Mouse (Mus musculus): ENCODE measurements around the gene Sema3f.

Sema3f gene

DNA sequence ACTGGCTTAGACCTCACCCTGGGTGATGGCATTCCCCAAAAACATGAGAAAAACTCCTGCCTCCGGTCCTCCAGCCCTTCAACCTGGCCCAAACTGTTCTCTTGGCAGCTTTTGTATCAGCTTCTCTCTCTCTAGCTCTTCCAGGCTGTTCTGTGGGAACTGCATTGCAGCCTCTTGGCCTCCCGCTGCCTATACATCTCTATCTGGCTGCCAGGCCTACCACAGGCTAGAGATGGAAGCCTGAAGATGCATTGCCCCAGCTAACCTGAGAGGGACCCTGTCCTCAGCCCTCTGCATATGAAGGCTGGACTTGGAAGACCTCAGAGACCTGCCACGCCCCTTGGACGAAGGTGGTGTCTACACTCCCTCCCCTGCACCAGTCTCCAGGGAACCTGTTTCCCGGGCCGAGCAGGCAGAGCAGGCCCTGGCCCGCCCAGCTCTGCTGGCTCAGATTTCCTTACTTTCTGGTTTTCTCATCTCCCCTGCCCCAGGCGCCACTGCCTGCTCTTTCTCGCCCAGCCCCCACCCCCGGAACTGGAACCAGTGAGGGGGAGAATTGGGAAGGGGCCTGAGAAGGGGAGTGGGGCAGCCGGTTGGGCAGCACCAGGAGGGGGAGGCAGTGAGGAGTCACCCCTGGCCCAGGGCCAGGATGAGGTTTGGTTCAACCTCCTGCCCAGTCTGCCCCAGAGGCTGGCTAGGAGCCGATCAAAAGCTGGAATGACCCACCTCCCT is 4.1 kb upstream of the Sema3f start:
- peak; percentile 80 for DNase-seq

DNA sequence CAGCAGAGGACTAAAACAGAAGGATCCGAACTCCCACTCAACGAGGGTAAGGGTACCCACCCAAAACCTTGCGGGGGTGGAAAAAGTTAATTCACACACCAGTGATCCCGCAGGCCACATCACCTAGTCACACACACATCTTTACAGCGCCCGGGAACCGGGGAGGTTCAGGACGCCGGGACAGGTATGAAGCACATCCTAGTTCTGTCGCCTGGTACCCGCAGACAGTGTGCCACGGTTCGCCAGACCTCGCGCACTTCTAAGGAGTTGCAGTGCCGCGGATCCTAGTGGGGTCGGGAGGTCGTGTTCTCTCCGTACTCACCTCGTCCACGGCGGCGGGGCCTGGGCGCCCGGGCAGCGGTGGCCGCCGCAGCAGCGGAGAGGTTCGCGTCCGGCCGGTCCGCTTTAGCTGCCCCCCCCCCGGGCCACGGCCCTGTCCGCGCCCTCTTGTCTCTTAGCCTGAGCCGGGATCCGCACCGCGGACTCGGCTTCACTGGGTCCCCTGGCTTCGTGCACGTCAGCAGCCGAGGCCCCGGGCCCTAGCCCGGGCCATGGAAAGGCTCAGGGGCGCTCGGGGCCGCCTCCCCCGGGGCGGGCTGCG is 1.1 kb downstream of the Sema3f start:
- DNase-seq = peak; percentile 43

DNA sequence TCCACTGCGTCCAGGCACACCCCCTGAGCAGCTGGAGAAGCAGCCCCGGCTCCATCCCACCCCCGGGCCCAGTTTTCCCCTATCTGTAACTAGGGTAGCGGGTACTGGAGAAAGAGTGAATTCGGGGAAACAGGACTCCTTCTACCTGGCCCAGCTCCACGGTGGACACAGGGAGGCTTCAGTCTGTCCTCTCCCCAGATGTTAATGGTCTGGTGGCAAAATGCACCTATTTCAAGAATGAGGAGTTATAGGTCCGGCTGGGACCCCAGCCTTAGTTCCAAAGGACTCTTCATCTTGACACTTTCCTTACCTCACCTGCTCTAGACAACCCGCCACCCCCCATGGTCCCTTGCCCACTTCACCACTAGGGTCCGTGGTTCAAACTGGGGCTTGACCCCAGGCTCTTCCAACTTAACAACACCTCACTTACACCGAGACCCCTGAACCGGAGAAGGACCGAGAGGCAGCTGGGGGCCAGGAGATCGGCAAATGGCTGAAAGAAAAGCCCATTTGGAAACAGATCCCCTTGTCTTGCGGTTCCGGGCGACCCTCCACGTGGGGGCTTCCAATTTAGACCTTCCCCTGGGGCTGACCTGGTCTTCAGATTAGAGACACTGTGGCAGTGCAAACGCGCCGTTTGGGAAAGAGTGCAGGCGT is 1.7 kb downstream of the Sema3f start:
- peak; percentile 26 for DNase-seq

GRCm38 (mm10) chr9:107707701-107708438 is 2.4 kb downstream of the Sema3f start:
- peak; percentile 62 for DNase-seq

DNA sequence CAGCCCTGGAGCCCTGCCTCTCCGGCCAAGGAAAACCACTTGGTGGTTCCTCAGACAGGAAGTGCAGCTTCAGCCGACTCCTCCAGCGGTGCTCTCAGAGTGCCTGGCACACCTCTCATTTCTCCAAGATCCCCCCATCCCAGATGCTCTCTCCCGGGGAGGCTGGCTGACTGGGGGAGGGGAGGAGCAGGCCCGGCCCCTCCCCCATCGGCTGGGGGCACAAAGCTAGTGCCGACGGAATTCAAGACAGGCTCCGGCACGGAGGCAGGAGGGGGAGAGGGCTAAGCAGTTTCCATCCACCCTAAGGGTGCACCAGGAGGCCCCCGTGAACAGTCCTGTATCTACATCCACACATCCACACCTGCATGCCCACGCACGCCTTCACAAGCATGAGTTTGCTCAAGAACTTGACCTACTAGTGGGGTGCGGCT is 3.5 kb downstream of the Sema3f start:
- peak; percentile 78 for DNase-seq

DNA sequence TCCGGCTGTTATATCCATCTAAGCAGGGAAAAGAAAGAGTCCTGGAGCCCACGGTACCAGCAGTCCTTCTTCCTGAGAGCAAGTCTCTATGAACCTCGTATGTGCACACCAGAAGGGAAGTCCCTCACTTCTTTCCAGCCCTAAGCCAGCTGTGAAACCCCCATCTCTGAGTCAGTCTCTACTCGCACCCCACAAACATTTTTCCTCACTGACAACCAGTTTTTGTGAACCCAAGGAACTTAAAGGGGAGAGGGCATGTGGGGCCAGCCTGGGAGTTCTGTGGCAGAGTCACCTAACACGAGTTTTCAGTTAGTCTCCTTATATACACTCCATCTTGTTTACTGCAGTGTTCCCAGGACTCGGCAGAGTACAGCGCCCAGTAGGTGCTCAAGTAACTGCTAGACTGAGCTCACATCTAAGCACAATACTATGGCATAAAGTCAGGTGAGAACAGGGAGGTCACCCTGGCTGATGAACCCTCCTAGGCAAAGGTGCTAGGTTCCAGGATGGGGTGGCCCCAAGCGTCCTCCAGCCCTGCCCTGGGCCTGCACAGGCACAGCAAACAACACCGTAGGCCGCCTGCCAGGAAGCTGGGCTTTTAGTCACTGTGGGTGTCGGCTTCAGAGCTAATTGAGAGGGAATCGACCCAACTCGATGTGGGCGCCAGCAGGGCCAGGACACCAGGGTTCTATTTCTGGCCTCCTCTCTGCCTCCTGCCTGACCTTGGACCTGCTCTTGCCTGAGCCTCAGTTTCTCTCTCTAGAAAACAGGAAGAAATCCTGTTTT is 6.7 kb downstream of the Sema3f start:
- no peak for DNase-seq

GRCm38 (mm10) chr9:107702606-107703185 is 7.6 kb downstream of the Sema3f start:
- no peak for DNase-seq

- DNase-seq = no peak
These were observed 8.7 kb downstream of the Sema3f start for GRCm38 (mm10) chr9:107701594-107701993.

DNA sequence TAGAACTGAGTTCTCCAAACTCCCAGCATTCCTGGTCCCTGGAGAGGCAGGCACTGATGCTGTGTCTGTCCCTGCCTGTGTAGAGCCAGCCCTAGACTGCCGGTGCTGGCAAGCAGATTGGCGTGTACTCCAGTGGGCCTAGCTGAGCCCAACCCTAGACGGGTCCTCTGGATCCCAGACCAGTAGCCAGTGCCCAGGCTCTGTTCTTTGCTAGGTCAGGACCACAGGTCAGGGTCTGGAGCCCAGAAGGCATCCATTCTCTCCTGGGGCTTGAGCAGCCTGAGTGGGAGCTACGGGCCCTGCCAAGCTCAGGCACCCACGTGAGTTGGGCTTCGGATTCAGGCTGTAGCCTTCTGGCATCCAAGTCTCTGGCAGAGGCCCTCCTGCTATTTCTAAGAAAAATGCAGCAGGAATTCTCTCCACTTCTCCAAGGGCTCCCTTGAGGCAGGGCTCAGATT is 10.1 kb downstream of the Sema3f start:
- peak; percentile 41 for DNase-seq

DNA sequence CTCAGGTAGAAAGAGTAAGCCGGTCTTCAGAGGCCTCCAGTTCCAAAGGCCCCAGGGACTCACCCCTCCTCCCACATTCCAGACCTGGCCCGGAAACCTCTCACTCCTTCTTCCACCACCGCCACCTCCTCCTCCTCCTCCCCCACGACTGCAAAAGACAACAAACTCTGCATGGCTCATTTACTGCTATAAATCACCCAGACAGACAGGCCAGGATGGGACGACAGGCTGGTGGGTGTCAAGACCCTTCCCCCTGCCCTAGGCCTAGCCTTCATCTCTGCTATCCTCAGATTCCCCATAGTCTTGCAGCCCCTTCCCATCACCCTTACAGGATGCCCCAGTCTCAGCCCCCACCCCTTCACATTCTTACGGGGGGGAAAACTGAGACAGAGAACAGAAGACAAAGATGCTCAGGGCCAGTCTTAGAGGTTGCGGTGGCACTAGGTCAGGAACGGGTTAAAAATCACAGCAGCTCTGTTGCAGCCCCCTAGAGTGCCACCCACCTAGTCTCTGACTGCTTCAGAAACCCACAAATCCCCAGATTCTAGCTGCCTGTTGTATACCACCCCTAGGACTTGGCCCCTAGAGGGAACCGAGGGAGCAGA is 10.8 kb downstream of the Sema3f start:
- DNase-seq = peak; percentile 69

- DNase-seq = peak; percentile 62
These were observed 11.6 kb downstream of the Sema3f start for GRCm38 (mm10) chr9:107698611-107699190.

GRCm38 (mm10) chr9:107697811-107698521 is 12.3 kb downstream of the Sema3f start:
- DNase-seq = peak; percentile 58

- DNase-seq = peak; percentile 64
These were observed 13.2 kb downstream of the Sema3f start for GRCm38 (mm10) chr9:107696845-107697610.

DNA sequence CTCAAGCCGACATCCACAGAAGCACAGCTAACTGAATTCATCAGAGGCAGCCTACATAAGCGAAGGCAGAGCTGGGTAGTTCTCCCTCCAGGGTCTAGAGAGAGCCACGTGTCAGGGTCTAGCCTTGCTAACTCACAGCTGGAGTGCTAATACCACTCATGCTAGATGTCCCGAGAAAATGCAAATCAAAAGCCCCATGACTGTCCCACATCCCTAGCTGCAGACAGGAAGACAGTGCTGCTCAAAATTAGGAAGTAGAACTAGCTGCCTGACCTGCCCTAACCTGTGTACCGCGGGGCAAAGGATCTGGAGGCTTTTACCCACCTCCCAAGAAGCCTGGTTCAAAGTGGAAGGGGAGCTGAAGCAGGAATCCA is 14.2 kb downstream of the Sema3f start:
- no peak for DNase-seq

- DNase-seq = no peak
These were observed 14.7 kb downstream of the Sema3f start for GRCm38 (mm10) chr9:107695441-107696105.

DNA sequence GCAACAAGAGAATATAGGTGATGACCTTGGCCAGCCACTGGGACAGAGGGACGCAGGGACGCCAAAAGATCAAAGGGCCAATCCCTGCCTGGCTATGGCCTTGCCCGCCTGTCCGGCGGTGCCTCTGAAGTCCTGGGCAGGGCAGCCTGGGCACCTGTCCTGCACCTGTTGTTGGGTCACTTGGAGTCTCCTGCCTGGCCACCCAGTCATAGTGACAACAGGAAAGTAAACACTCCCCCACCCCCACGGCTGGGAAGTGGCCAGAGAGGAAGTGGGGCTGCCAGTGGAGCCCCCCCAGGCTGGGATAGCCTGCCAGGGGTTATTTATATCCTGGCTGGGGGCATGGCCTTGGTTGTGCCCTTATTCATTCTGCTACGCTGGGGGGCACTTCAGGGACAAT is 15.6 kb downstream of the Sema3f start:
- DNase-seq = no peak

- DNase-seq = no peak
These were observed 16.8 kb downstream of the Sema3f start for GRCm38 (mm10) chr9:107693433-107693987.

DNA sequence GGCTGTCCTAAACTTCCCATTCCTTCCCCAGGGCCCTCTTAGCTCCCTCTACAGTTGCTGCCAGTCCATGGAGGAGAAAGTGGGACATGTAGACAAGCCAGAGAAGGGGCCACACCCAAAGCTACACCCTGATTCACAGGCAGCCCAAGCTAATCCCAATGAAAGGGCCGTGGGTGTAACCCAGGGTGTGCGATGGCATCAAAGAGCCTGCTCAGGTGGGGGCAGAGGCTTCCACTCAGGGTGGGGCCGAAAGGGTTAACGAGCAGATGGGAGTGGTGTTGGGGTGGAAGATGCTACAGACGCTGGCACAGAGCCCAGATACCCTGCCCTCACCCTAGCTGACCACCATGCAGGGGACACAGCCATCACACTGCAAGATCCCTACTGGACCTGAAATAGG is 17.5 kb downstream of the Sema3f start:
- DNase-seq = no peak

GRCm38 (mm10) chr9:107690391-107690790 is 19.9 kb downstream of the Sema3f start:
- no peak for DNase-seq
